Mouse (Mus musculus) embryonic facial prominence, embryonic 15.5 days (tissue): ENCODE results near the gene Kcnip1. TPM values are rescaled to one million over a fixed set of nuclear protein-coding genes. Genes with fewer than 3 reads are reported as not detected.

ENCODE experiments used
- ATAC-seq: fragments of 200-750 bp; cut with Nextera tagmentation; 2 replicates; pipeline ENCODE4 v1.8.0; 2017; ENCODE audit warnings: low read depth, moderate TSS enrichment; ENCODE audit not compliant: insufficient number of reproducible peaks, low FRiP score, low TSS enrichment
- H3K27ac ChIP-seq: fragments of 300-500 bp; sonication (generic); replicated peaks from 2 replicates; pipeline ENCODE4 v1.5.1; 2015; ENCODE audit warnings: mild to moderate bottlenecking, inconsistent platforms
- H3K27me3 ChIP-seq: fragments of 300-500 bp; sonication (generic); 2 replicates; pipeline ENCODE4 v1.6.1; 2015; ENCODE audit warnings: inconsistent platforms
- H3K36me3 ChIP-seq: fragments of 300-500 bp; sonication (generic); 2 replicates; pipeline ENCODE4 v1.6.1; 2015; ENCODE audit warnings: mild to moderate bottlenecking, inconsistent platforms
- H3K4me1 ChIP-seq: fragments of 300-500 bp; sonication (generic); 2 replicates; pipeline ENCODE4 v1.6.1; 2015; ENCODE audit warnings: inconsistent platforms
- H3K4me2 ChIP-seq: fragments of 300-500 bp; sonication (generic); replicated peaks from 2 replicates; pipeline ENCODE4 v1.6.1; 2015; ENCODE audit warnings: mild to moderate bottlenecking, inconsistent platforms
- H3K4me3 ChIP-seq: fragments of 300-500 bp; sonication (generic); replicated peaks from 2 replicates; pipeline ENCODE4 v1.5.1; 2015; ENCODE audit warnings: mild to moderate bottlenecking, inconsistent platforms
- H3K9ac ChIP-seq: fragments of 300-500 bp; sonication (generic); 2 replicates; pipeline ENCODE4 v1.6.1; 2015; ENCODE audit warnings: inconsistent platforms
- H3K9me3 ChIP-seq: fragments of 300-500 bp; sonication (generic); replicated peaks from 2 replicates; pipeline ENCODE4 v1.6.1; 2016; ENCODE audit warnings: inconsistent platforms
- WGBS: fragments of 180-500 bp; shearing (Covaris S2); methylation state at CpG from one replicate; pipeline ENCODE4 v1.1.7; 2015; 5-methylcytosine and 5-hydroxymethylcytosine counted together
- polyA plus RNA-seq: library from polyadenylated mRNA; unstranded; fragments of >200 nt; fragmentation: Nextera tagmentation; extraction: Ambion mirVana; gene quantifications from 2 replicates; pipeline ENCODE4 v1.2.1, GENCODE M21; 2015

The Kcnip1 gene
- polyA plus RNA-seq, 1 experiment from 2014 or later, result 6.6 TPM

DNA sequence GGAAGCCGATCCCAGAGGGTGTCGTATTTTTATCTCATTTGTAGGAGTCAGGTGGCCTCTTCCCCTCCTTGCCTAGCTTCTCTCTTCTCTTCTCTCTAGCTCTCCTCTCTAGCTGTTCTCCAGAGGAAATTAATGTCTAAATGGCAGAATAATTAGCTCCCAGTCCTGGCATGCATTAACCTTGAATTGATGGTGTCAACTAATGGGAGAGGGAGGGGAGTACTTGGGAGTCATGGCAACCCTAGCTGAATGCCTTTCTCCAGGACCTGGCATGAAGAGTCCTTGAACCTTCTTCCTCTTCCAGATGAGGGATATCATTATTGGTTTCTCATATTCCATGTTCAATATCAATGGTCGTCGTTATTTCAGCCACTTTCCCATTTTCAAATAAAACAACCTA, 396.3 kb downstream of the Kcnip1 start:
- H3K4me2 ChIP-seq, result no peak overlapping the region
- H3K4me1 ChIP-seq, result no peaks in the 10 kb centered on the region
- H3K4me3 ChIP-seq, result no peak overlapping the region
- no peak overlapping the region for H3K27ac ChIP-seq
- H3K9ac ChIP-seq, result no peak overlapping the region
- no peaks in the 10 kb centered on the region for H3K27me3 ChIP-seq
- H3K36me3 ChIP-seq, result no peaks in the 10 kb centered on the region
- H3K9me3 ChIP-seq, result no peaks in the 10 kb centered on the region
- WGBS, result 80% methylated on average over 4 of the region's 4 CpGs
- no peak for ATAC-seq

DNA sequence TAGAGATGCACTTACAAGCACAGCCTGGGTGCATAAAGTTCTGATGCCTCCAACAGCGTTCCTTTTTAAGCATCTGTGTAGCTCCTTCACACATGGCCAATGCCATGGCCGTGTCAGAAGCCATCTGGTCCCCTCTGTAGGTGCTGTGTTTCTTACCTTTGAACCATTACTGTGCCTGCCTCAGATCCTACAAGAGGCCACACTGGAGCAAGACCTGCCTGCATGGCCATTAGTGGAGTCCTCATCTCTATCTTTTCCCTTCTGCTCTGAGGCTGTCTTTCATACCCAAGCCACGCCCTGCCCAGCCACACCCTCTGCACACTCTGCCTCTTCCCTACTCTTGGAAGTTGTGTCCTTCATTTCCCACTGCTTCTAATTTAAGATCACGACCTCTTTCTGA, 400.1 kb downstream of the Kcnip1 start:
- no peak overlapping the region for H3K4me2 ChIP-seq
- no peak for ATAC-seq

DNA sequence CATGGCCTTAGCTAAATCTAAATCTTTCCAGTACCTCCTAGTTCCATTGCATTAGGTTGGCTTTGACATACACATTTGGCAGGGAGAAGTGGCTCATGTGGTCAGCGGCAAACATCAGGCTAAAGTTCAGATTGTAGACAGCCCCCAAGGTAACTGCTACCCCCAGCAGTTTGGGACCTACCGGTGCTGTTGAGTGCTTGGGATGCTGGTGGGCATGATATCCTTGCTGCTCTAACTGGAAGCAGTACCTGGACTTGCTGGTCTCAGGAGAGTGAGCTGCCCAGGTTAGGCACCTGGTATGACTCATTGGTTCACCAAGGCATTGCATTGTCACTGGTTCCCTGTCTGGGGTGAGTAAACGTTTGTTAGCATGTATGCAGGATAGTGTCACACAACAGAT, 402.2 kb downstream of the Kcnip1 start:
- no peaks in the 10 kb centered on the region for H3K27me3 ChIP-seq
- H3K9ac ChIP-seq, result no peak overlapping the region
- no peak overlapping the region for H3K27ac ChIP-seq
- H3K4me3 ChIP-seq, result no peak overlapping the region
- H3K9me3 ChIP-seq, result no peaks in the 10 kb centered on the region
- no peak overlapping the region for H3K4me2 ChIP-seq
- no peaks in the 10 kb centered on the region for H3K36me3 ChIP-seq
- 84% methylated on average over 3 of the region's 3 CpGs for WGBS
- H3K4me1 ChIP-seq, result no peaks in the 10 kb centered on the region
- ATAC-seq, result no peak

More for the DNA sequence above, 400.1 kb downstream of the Kcnip1 start:
- H3K9me3 ChIP-seq, result no peaks in the 10 kb centered on the region
- H3K27ac ChIP-seq, result no peak overlapping the region
- no peaks in the 10 kb centered on the region for H3K36me3 ChIP-seq
- WGBS, result 76% methylated on average over 4 of the region's 4 CpGs
- no peak overlapping the region for H3K9ac ChIP-seq
- no peak overlapping the region for H3K4me3 ChIP-seq
- no peaks in the 10 kb centered on the region for H3K27me3 ChIP-seq
- no peaks in the 10 kb centered on the region for H3K4me1 ChIP-seq

DNA sequence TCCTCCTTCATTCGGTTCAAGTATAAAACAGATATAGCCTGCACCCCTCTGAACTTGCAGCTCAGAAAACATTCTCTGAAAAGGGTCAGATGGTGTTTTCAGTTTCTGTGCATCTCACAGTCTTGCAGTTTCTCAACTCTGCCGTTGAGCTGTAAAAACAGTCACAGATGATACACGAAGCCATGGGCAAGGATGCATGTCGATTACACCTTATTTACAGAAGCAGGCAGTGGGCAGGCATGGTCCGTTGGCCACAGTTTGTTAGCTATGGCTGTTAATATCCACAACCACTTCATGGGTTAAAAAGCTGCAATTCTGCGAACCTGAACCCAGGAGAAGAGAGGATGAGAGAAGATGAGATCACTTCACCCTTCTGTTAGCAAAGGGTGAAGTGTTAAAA, 406.3 kb downstream of the Kcnip1 start:
- Histone ChIP-seq H3K4me2 (no peak overlapping the region), H3K9ac (no peak overlapping the region), H3K27me3 (no peaks in the 10 kb centered on the region), H3K36me3 (no peaks in the 10 kb centered on the region), H3K4me3 (no peak overlapping the region), H3K4me1 (no peaks in the 10 kb centered on the region), H3K9me3 (no peaks in the 10 kb centered on the region), H3K27ac (no peak overlapping the region)
- ATAC-seq, result no peak
- 72% methylated on average over 6 of the region's 6 CpGs for WGBS

DNA sequence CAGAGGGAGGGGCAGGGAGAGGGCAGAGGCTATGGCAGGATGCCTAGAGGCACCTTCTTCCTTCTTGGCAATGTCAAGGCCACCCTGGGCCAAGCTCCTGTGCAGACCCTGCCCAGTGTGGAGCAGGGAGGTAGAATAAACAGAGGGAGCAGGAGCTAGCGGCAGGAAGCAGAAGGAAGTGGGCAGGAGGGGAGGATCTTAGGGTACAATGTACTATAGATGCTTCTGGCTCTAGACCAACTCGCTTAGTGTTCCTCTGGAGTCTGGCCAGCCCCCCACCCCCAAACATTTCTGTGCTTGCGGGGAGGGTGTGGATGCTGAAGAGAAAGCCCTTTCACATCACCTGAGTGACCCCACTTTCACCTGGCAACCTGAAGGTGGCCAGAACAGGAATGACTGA, 413.3 kb downstream of the Kcnip1 start:
- WGBS, result 41% methylated on average over 3 of the region's 3 CpGs
- no peak overlapping the region for H3K4me3 ChIP-seq
- no peaks in the 10 kb centered on the region for H3K9me3 ChIP-seq
- H3K4me1 ChIP-seq, result no peaks in the 10 kb centered on the region
- no peak for ATAC-seq
- H3K27me3 ChIP-seq, result no peaks in the 10 kb centered on the region
- H3K9ac ChIP-seq, result no peak overlapping the region
- no peak overlapping the region for H3K27ac ChIP-seq
- H3K36me3 ChIP-seq, result no peaks in the 10 kb centered on the region
- H3K4me2 ChIP-seq, result no peak overlapping the region

Other genes with a start within 250 kb of the Kcnip1 start
- gene Kcnmb1, start 30.1 kb downstream of the Kcnip1 start, polyA plus RNA-seq, result 0.19 and 0.24 TPM in 2 replicates
- 5.8 and 7.1 TPM in 2 replicates for gene Lcp2, start 53.8 kb upstream of the Kcnip1 start, polyA plus RNA-seq
- gene 4930469K13Rik, start 105.4 kb upstream of the Kcnip1 start, polyA plus RNA-seq, result 1.4 and 1.5 TPM in 2 replicates
- 0.56 and 1.4 TPM in 2 replicates for gene Foxi1, start 214.9 kb upstream of the Kcnip1 start, polyA plus RNA-seq